9 mouse cellular contexts compared by ENCODE assay signal in genomic region chr13:41607589-41607988, GRCm38 (mm10). TPM values are rescaled to one million over a fixed set of nuclear protein-coding genes. Genes with fewer than 3 reads are reported as not detected.
A peak's percentile ranks its signal among the peaks of the same experiment; 100 is the strongest.
DNase-seq lines count a peak whose midpoint lies in the region; ATAC-seq and TF ChIP-seq lines count a peak whose summit lies in the region.
"Had no signal": no experiment of that assay in that cellular context is flagged by ENCODE, and none has a peak within 500 bp of the region (broad histone marks: within the 10 kb centered on the region; RNA-seq: fewer than 3 reads in every experiment).

No protein-coding gene starts in this region.

- no peak for DNase-seq in heart, postnatal 25 days (ENCODE audit: low spot score)
- DNase-seq in midbrain, postnatal 0 days (ENCODE audit: low spot score) = no peak
- no peak for DNase-seq in cerebellum, adult 9-11 months
- DNase-seq in adrenal gland, adult 2 months = no peak
- no peak for DNase-seq in kidney, adult 9 months

- ATAC-seq in heart, embryonic 15.5 days (replicated peaks; ENCODE audit: insufficient number of reproducible peaks, insufficient read depth, low FRiP score, low read depth) = no peak
- no peak for ATAC-seq in intestine, embryonic 16.5 days
- no peak for ATAC-seq in midbrain, postnatal 0 days (ENCODE audit: low FRiP score)

- H3K9me3 ChIP-seq in heart, embryonic 15.5 days (replicated peaks) = no peaks in the 10 kb centered on the region
- H3K9me3 ChIP-seq in intestine, embryonic 16.5 days (ENCODE audit: control insufficient read depth, low read length) = no peaks in the 10 kb centered on the region
- no peaks in the 10 kb centered on the region for H3K9me3 ChIP-seq in midbrain, postnatal 0 days (ENCODE audit: low read length)
- H3K9me3 ChIP-seq: kidney, embryonic 15.5 days had no signal

- H3K36me3 ChIP-seq in heart, embryonic 15.5 days = no peaks in the 10 kb centered on the region
- no peaks in the 10 kb centered on the region for H3K36me3 ChIP-seq in intestine, embryonic 16.5 days (ENCODE audit: control insufficient read depth, insufficient read depth, low read length)
- H3K36me3 ChIP-seq in midbrain, postnatal 0 days (ENCODE audit: insufficient read depth, low read length) = no peaks in the 10 kb centered on the region
- H3K36me3 ChIP-seq: kidney, embryonic 15.5 days had no signal

- no peak for TF ChIP-seq POLR2A in cortical plate, adult 2 months (IDR thresholded peaks at IDR 0.05; ENCODE audit: extremely low read depth, insufficient read depth, low read length)

- H3K27me3 ChIP-seq in heart, embryonic 15.5 days = no peaks in the 10 kb centered on the region
- no peaks in the 10 kb centered on the region for H3K27me3 ChIP-seq in intestine, embryonic 16.5 days (replicated peaks; ENCODE audit: control insufficient read depth, insufficient read depth, low read length)
- no peaks in the 10 kb centered on the region for H3K27me3 ChIP-seq in midbrain, postnatal 0 days (ENCODE audit: insufficient read depth, low read length)
- H3K27me3 ChIP-seq: kidney, embryonic 15.5 days had no signal

- no peak for TF ChIP-seq CTCF in cortical plate, adult 2 months (IDR thresholded peaks at IDR 0.05; ENCODE audit: extremely low read depth, insufficient read depth, low read length)
- no peak for TF ChIP-seq CTCF in midbrain, postnatal 0 days (IDR thresholded peaks at IDR 0.05)

- no peak overlapping the region for H3K4me3 ChIP-seq in heart, embryonic 15.5 days
- peak overlapping the region; percentile 56 for H3K4me3 ChIP-seq in cortical plate, adult 2 months (ENCODE audit: insufficient read depth, low read length)
- H3K4me3 ChIP-seq in intestine, embryonic 16.5 days (ENCODE audit: low read length) = peak overlapping the region; percentile 6; the same call in 1 of the 2 replicates
- H3K4me3 ChIP-seq in midbrain, postnatal 0 days (ENCODE audit: low read depth, low read length) = peak overlapping the region; percentile 90

- intact Hi-C loops in heart, postnatal 25 days (cut with DNase I) = loop anchor here (10.0 kb wide), 1 partner anchor 1947 kb away; no protein-coding TSS in a partner anchor

- no peak overlapping the region for H3K27ac ChIP-seq in heart, embryonic 15.5 days
- 0 out of 2 replicates have a peak overlapping the region, but pooled peaks have one; percentile 2 for H3K27ac ChIP-seq in cortical plate, adult 2 months (ENCODE audit: insufficient read depth, low read length)
- no peak overlapping the region for H3K27ac ChIP-seq in intestine, embryonic 16.5 days (ENCODE audit: low read length)
- no peak overlapping the region for H3K27ac ChIP-seq in midbrain, postnatal 0 days (ENCODE audit: low read depth, low read length)
- H3K27ac ChIP-seq: kidney, embryonic 15.5 days had no signal

- H3K4me1 ChIP-seq in heart, embryonic 15.5 days (replicated peaks) = peaks cover 8% of the 10 kb centered on the region
- H3K4me1 ChIP-seq in cortical plate, adult 2 months (ENCODE audit: control insufficient read depth, insufficient read depth, low read length) = peaks cover 5% of the 10 kb centered on the region
- peaks cover 8% of the 10 kb centered on the region for H3K4me1 ChIP-seq in intestine, embryonic 16.5 days (ENCODE audit: control insufficient read depth, insufficient read depth, low read length)
- H3K4me1 ChIP-seq in midbrain, postnatal 0 days (ENCODE audit: insufficient read depth, low read length) = peaks cover 10% of the 10 kb centered on the region; the same call in 1 of the 2 replicates

- H3K4me2 ChIP-seq in heart, embryonic 15.5 days = peak overlapping the region; percentile 69; the same call in 1 of the 2 replicates
- peak overlapping the region; percentile 26; the same call in 1 of the 2 replicates for H3K4me2 ChIP-seq in intestine, embryonic 16.5 days (ENCODE audit: low read depth, low read length)
- H3K4me2 ChIP-seq in midbrain, postnatal 0 days (ENCODE audit: low read depth, low read length, poor library complexity, severe bottlenecking) = peak overlapping the region; percentile 68

- H3K9ac ChIP-seq in heart, embryonic 15.5 days = no peak overlapping the region
- H3K9ac ChIP-seq in intestine, embryonic 16.5 days (ENCODE audit: low read depth, low read length) = peak overlapping the region; percentile 51; the same call in 1 of the 2 replicates
- H3K9ac ChIP-seq in midbrain, postnatal 0 days (replicated peaks; ENCODE audit: low read length, poor library complexity, severe bottlenecking) = peak overlapping the region; percentile 37
- H3K9ac ChIP-seq: kidney, embryonic 15.5 days had no signal

- 86% methylated on average over 3 of the region's 3 CpGs for WGBS in heart, embryonic 15.5 days
- WGBS in intestine, embryonic 16.5 days = 82% methylated on average over 3 of the region's 3 CpGs
- WGBS in midbrain, postnatal 0 days = 28% methylated on average over 3 of the region's 3 CpGs

RNA-seq across cellular contexts. Expression of gene Tmem170b, which starts 1.9 kb away (rescaled TPM):
- 11.2 TPM in 2 replicates for polyA plus RNA-seq in heart, embryonic 15.5 days (2015; fragmentation: Nextera tagmentation; extraction: Ambion mirVana)
- 10 to 100 TPM; 20.4 to 21.5 TPM for total RNA-seq in heart, postnatal 25 days (2021)
- 20.9 and 21.9 TPM in 2 replicates for polyA plus RNA-seq in cortical plate, adult 2 months (2012; rRNA removed)
- polyA plus RNA-seq in intestine, embryonic 16.5 days (2015; fragmentation: Nextera tagmentation; extraction: Ambion mirVana) = 10.4 and 10.9 TPM in 2 replicates
- 33.2 and 39.3 TPM in 2 replicates for total RNA-seq in midbrain, postnatal 0 days (2014; rRNA removed)
- polyA plus RNA-seq in midbrain, postnatal 0 days (2015; fragmentation: Nextera tagmentation; extraction: Ambion mirVana) = 37.4 and 39.3 TPM in 2 replicates
- 10 to 100 TPM; 16.6 to 22.1 TPM for total RNA-seq in adrenal gland, adult 2 months (2021)
- 5.6 and 10.1 TPM in 2 replicates for polyA plus RNA-seq in adrenal gland, adult 2 months (2012; rRNA removed)
